In the genomic region with DNA sequence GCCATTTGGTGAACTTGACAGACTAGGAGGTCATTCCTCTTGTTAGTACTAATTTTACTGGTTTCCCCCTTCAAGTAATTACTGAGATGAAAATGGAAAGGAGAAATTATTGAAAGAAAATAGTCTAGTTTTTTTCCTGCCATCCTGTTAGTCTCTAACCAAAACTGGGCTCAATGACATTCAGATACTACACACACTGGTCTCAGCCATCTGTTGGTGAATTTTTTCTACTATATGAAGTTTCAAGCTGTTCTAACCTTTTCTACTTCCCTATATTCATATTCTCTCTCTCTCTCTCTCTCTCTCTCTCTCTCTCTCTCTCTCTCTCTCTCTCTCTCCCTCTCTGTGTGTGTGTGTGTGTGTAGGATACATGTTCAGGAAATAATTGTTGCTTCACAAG, we compare ENCODE assay signal across 17 mouse cellular contexts.
DNase-seq lines count a peak whose midpoint lies in the region; ATAC-seq and TF ChIP-seq lines count a peak whose summit lies in the region.
"Had no signal": no experiment of that assay in that cellular context is flagged by ENCODE, and none has a peak within 500 bp of the region (broad histone marks: within the 10 kb centered on the region; RNA-seq: fewer than 3 reads in every experiment).

No protein-coding gene starts in this region.

- peak overlapping the region; percentile 37 for H3K4me2 ChIP-seq in midbrain, embryonic 14.5 days (ENCODE audit: low read length)
- H3K4me2 ChIP-seq: liver, embryonic 15.5 days had no signal

- ATAC-seq in cerebellum, adult (ENCODE audit: insufficient number of reproducible peaks, low FRiP score, low TSS enrichment): peak; percentile 68
- no peak for ATAC-seq in midbrain, embryonic 14.5 days (ENCODE audit: low FRiP score, low TSS enrichment)
- no peak for ATAC-seq in CD4-positive, CD25-positive, alpha-beta regulatory T cell, adult 4 months
- ATAC-seq: intestine, postnatal 0 days; lung, postnatal 0 days had no signal

- intact Hi-C loops in left cerebral cortex, adult 2 months (cut with DNase I): loop anchor here (2.0 kb wide), 1 partner anchor 149 kb away; the partner anchor contains the start of gene Wdr17
- intact Hi-C loops in left cerebral cortex, postnatal 10 days (cut with DNase I): no loop called here

- no peaks in the 10 kb centered on the region for H3K27me3 ChIP-seq in midbrain, embryonic 14.5 days (ENCODE audit: control insufficient read depth, insufficient read depth, low read length)
- H3K27me3 ChIP-seq: liver, embryonic 15.5 days had no signal

- peaks cover 21% of the 10 kb centered on the region for H3K4me1 ChIP-seq in midbrain, embryonic 14.5 days (ENCODE audit: control insufficient read depth, insufficient read depth, low read length)
- H3K4me1 ChIP-seq: liver, embryonic 15.5 days had no signal

- no peak for DNase-seq in cerebellum, adult 18-20 months
- no peak for DNase-seq in left cerebral cortex, adult 2 months (ENCODE audit: extremely low spot score in 1 of 2, low spot score in 2 of 2)
- no peak for DNase-seq in left cerebral cortex, postnatal 10 days (ENCODE audit: extremely low spot score in 1 of 2, low spot score in 2 of 2)
- DNase-seq in midbrain, embryonic 14.5 days: no peak
- DNase-seq in testis, postnatal 10 days (ENCODE audit: low spot score): no peak
- DNase-seq in adrenal gland, postnatal 36 days: no peak
- DNase-seq: cerebellum, adult 9-11 months; gastrocnemius, adult 2 months; heart, adult 11 months; heart, postnatal 4 days; kidney, postnatal 14 days; thymus, adult 18-20 months had no signal

- no peaks in the 10 kb centered on the region for H3K36me3 ChIP-seq in midbrain, embryonic 14.5 days (ENCODE audit: control insufficient read depth, insufficient read depth, low read length)
- H3K36me3 ChIP-seq: liver, embryonic 15.5 days had no signal

- peak overlapping the region; percentile 83 for H3K27ac ChIP-seq in left cerebral cortex, adult 2 months
- H3K27ac ChIP-seq in midbrain, embryonic 14.5 days (replicated peaks; ENCODE audit: low read depth, low read length): peak overlapping the region; percentile 88
- H3K27ac ChIP-seq: gastrocnemius, adult 2 months; liver, embryonic 15.5 days had no signal

- no peak overlapping the region for H3K9ac ChIP-seq in midbrain, embryonic 14.5 days (replicated peaks; ENCODE audit: low read length)
- H3K9ac ChIP-seq: liver, embryonic 15.5 days had no signal

- H3K4me3 ChIP-seq in left cerebral cortex, adult 2 months: no peak overlapping the region
- H3K4me3 ChIP-seq in midbrain, embryonic 14.5 days (replicated peaks; ENCODE audit: low read depth, low read length): no peak overlapping the region
- H3K4me3 ChIP-seq: gastrocnemius, adult 2 months; liver, embryonic 15.5 days had no signal

- TF ChIP-seq CTCF in left cerebral cortex, adult 2 months (IDR thresholded peaks at IDR 0.05): no peak

- no peaks in the 10 kb centered on the region for H3K9me3 ChIP-seq in midbrain, embryonic 14.5 days (ENCODE audit: control insufficient read depth, low read length)
- H3K9me3 ChIP-seq: liver, embryonic 15.5 days had no signal
